Comparison of ENCODE assay signal across 9 mouse cellular contexts in the genomic region with DNA sequence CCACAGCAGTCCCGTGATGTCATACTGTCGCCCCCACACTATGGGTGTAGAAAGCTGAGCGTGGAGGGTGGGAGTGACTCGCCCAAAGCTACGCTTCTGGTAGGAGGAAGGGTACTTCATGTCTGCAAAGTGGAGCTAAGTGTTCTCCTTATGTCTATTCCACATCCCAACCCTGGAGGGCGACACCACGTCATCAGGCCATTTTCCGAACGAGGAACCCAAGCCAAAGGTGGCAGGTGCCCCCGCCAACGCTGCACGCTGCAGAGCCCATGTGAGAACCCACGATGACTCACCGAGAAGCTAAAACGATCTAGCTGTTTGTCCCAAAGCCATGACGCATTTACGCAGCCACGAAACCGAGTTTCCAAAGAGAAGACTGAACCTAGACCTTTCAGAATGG. TPM values are rescaled to one million over a fixed set of nuclear protein-coding genes. Genes with fewer than 3 reads are reported as not detected.
DNase-seq lines count a peak whose midpoint lies in the region; ATAC-seq and TF ChIP-seq lines count a peak whose summit lies in the region.
"Had no signal": no experiment of that assay in that cellular context is flagged by ENCODE, and none has a peak within 500 bp of the region (broad histone marks: within the 10 kb centered on the region; RNA-seq: fewer than 3 reads in every experiment).

No protein-coding gene starts in this region.

- H3K4me1 ChIP-seq in hindbrain, embryonic 14.5 days (replicated peaks; ENCODE audit: control insufficient read depth, insufficient read depth, low read length), result no peaks in the 10 kb centered on the region
- no peaks in the 10 kb centered on the region for H3K4me1 ChIP-seq in limb, embryonic 14.5 days (ENCODE audit: control insufficient read depth, insufficient read depth, low read length)

- H3K4me2 ChIP-seq in hindbrain, embryonic 14.5 days (replicated peaks), result peak overlapping the region; percentile 18; the same call in 1 of the 2 replicates
- peak overlapping the region; percentile 48 for H3K4me2 ChIP-seq in limb, embryonic 14.5 days (replicated peaks; ENCODE audit: low read depth, low read length, severe bottlenecking)

- TF ChIP-seq POLR2A in limb, embryonic 14.5 days (IDR thresholded peaks at IDR 0.05; ENCODE audit: borderline replicate concordance, extremely low read depth, insufficient read depth, insufficient read length), result no peak

- DNase-seq in adrenal gland, postnatal 25 days, result peak; percentile 34
- DNase-seq in adrenal gland, adult 8-10 months, result no peak
- peak; percentile 50 for DNase-seq in thymus, postnatal 0 days (ENCODE audit: low spot score)
- DNase-seq in thymus, adult 18-20 months, result no peak
- no peak for DNase-seq in hindbrain, embryonic 14.5 days (ENCODE audit: low spot score)
- DNase-seq in limb, embryonic 14.5 days (ENCODE audit: low spot score), result no peak
- DNase-seq in right cerebral cortex, postnatal 10 days (ENCODE audit: low spot score in 2 of 2), result peak; percentile 68 to 79
- no peak for DNase-seq in urinary bladder, adult 18-20 months (ENCODE audit: low spot score in 2 of 2)

- no peaks in the 10 kb centered on the region for H3K36me3 ChIP-seq in hindbrain, embryonic 14.5 days (replicated peaks; ENCODE audit: control insufficient read depth, insufficient read depth)
- H3K36me3 ChIP-seq in limb, embryonic 14.5 days (ENCODE audit: control insufficient read depth, insufficient read depth, low read length), result no peaks in the 10 kb centered on the region
- H3K36me3 ChIP-seq: G1E had no signal

- no peak for ATAC-seq in hindbrain, embryonic 14.5 days (ENCODE audit: low FRiP score)
- ATAC-seq in limb, embryonic 14.5 days (ENCODE audit: low FRiP score, low read depth), result no peak

- H3K27me3 ChIP-seq in hindbrain, embryonic 14.5 days (ENCODE audit: control insufficient read depth, insufficient read depth, low read length), result no peaks in the 10 kb centered on the region
- H3K27me3 ChIP-seq in limb, embryonic 14.5 days (ENCODE audit: control insufficient read depth, insufficient read depth, low read length), result no peaks in the 10 kb centered on the region

- 42% methylated on average over 19 of the region's 19 CpGs for WGBS in hindbrain, embryonic 14.5 days
- WGBS in limb, embryonic 14.5 days, result 37% methylated on average over 19 of the region's 19 CpGs

- H3K9ac ChIP-seq in hindbrain, embryonic 14.5 days, result no peak overlapping the region
- peak overlapping the region; percentile 13; the same call in 1 of the 2 replicates for H3K9ac ChIP-seq in limb, embryonic 14.5 days (ENCODE audit: low read depth, low read length, severe bottlenecking)

- H3K9me3 ChIP-seq in hindbrain, embryonic 14.5 days (ENCODE audit: control insufficient read depth, low read length), result no peaks in the 10 kb centered on the region
- H3K9me3 ChIP-seq in limb, embryonic 14.5 days (ENCODE audit: control insufficient read depth, low read length), result no peaks in the 10 kb centered on the region; the same call in 1 of the 2 replicates
- H3K9me3 ChIP-seq: G1E had no signal

- no peak overlapping the region for H3K27ac ChIP-seq in hindbrain, embryonic 14.5 days
- no peak overlapping the region for H3K27ac ChIP-seq in limb, embryonic 14.5 days (replicated peaks; ENCODE audit: low read depth, low read length)

- H3K4me3 ChIP-seq in hindbrain, embryonic 14.5 days (replicated peaks; ENCODE audit: low read length), result no peak overlapping the region
- peak overlapping the region; percentile 32 for H3K4me3 ChIP-seq in limb, embryonic 14.5 days (replicated peaks; ENCODE audit: low read length)

RNA-seq across cellular contexts. Expression of a gene that starts 16.7 kb away (rescaled TPM):
- not detected in 2 replicates for total RNA-seq in adrenal gland, postnatal 25 days (2021)
- total RNA-seq in adrenal gland, adult 8-10 months (2022), result not detected
- not detected in 2 replicates for polyA plus RNA-seq in thymus, postnatal 0 days (2015; fragmentation: Nextera tagmentation; extraction: Ambion mirVana)
- polyA plus RNA-seq in hindbrain, embryonic 14.5 days (2014; fragmentation: Nextera tagmentation; extraction: Ambion mirVana), result not detected in 2 replicates
- not detected in 2 replicates for polyA plus RNA-seq in limb, embryonic 14.5 days (2012; rRNA removed)
- not detected in 2 replicates for polyA plus RNA-seq in limb, embryonic 14.5 days (2014; fragmentation: Nextera tagmentation; extraction: Ambion mirVana)
- total RNA-seq: G1E had no signal
- polyA plus RNA-seq: G1E had no signal

RNA-seq across cellular contexts. Expression of a gene that starts 21.3 kb away (rescaled TPM):
- 0.30 and 0.76 TPM in 2 replicates for total RNA-seq in adrenal gland, postnatal 25 days (2021)
- 1 to 10 TPM in 1 of 4 experiments, under 1 TPM in 3; 0.29 to 2.1 (median 0.66) TPM for total RNA-seq in adrenal gland, adult 8-10 months (2022)
- 0.50 and 0.66 TPM in 2 replicates for polyA plus RNA-seq in thymus, postnatal 0 days (2015; fragmentation: Nextera tagmentation; extraction: Ambion mirVana)
- 0.17 TPM in 1 of 2 replicates, not detected in the other for polyA plus RNA-seq in hindbrain, embryonic 14.5 days (2014; fragmentation: Nextera tagmentation; extraction: Ambion mirVana)
- 0.92 and 0.95 TPM in 2 replicates for polyA plus RNA-seq in limb, embryonic 14.5 days (2012; rRNA removed)
- 0.30 and 0.48 TPM in 2 replicates for polyA plus RNA-seq in limb, embryonic 14.5 days (2014; fragmentation: Nextera tagmentation; extraction: Ambion mirVana)

RNA-seq across cellular contexts. Expression of a gene that starts 24.5 kb away (rescaled TPM):
- total RNA-seq in adrenal gland, postnatal 25 days (2021), result 38.2 and 42.0 TPM in 2 replicates
- 10 to 100 TPM; 36.9 to 40.2 (median 39.3) TPM for total RNA-seq in adrenal gland, adult 8-10 months (2022)
- polyA plus RNA-seq in thymus, postnatal 0 days (2015; fragmentation: Nextera tagmentation; extraction: Ambion mirVana), result 19.8 and 21.8 TPM in 2 replicates
- polyA plus RNA-seq in hindbrain, embryonic 14.5 days (2014; fragmentation: Nextera tagmentation; extraction: Ambion mirVana), result 16.7 and 20.0 TPM in 2 replicates
- polyA plus RNA-seq in limb, embryonic 14.5 days (2012; rRNA removed), result 36.9 and 48.5 TPM in 2 replicates
- polyA plus RNA-seq in limb, embryonic 14.5 days (2014; fragmentation: Nextera tagmentation; extraction: Ambion mirVana), result 27.5 and 29.2 TPM in 2 replicates

RNA-seq across cellular contexts. Expression of a gene that starts 27.1 kb away (rescaled TPM):
- total RNA-seq in adrenal gland, postnatal 25 days (2021), result 964 and 1,249 TPM in 2 replicates
- 1,000 to 10,000 TPM; 1,011 to 1,224 (median 1,104) TPM for total RNA-seq in adrenal gland, adult 8-10 months (2022)
- 1,315 and 1,426 TPM in 2 replicates for polyA plus RNA-seq in thymus, postnatal 0 days (2015; fragmentation: Nextera tagmentation; extraction: Ambion mirVana)
- polyA plus RNA-seq in hindbrain, embryonic 14.5 days (2014; fragmentation: Nextera tagmentation; extraction: Ambion mirVana), result 578 and 674 TPM in 2 replicates
- 1,056 and 1,196 TPM in 2 replicates for polyA plus RNA-seq in limb, embryonic 14.5 days (2012; rRNA removed)
- 1,210 and 1,246 TPM in 2 replicates for polyA plus RNA-seq in limb, embryonic 14.5 days (2014; fragmentation: Nextera tagmentation; extraction: Ambion mirVana)

RNA-seq across cellular contexts. Expression of a gene that starts 37.5 kb away (rescaled TPM):
- total RNA-seq in adrenal gland, postnatal 25 days (2021), result 282 and 444 TPM in 2 replicates
- total RNA-seq in adrenal gland, adult 8-10 months (2022), result 100 to 1,000 TPM; 254 to 411 (median 333) TPM
- polyA plus RNA-seq in thymus, postnatal 0 days (2015; fragmentation: Nextera tagmentation; extraction: Ambion mirVana), result 10.6 and 13.4 TPM in 2 replicates
- polyA plus RNA-seq in hindbrain, embryonic 14.5 days (2014; fragmentation: Nextera tagmentation; extraction: Ambion mirVana), result 3.5 and 3.9 TPM in 2 replicates
- polyA plus RNA-seq in limb, embryonic 14.5 days (2012; rRNA removed), result 15.1 and 16.8 TPM in 2 replicates
- polyA plus RNA-seq in limb, embryonic 14.5 days (2014; fragmentation: Nextera tagmentation; extraction: Ambion mirVana), result 7.0 and 8.9 TPM in 2 replicates

Comparison
In these comparisons a context has a peak if more than half of its experiments do, and no peak if none do; other contexts are left out.
1. DNase-seq: peak in adrenal gland, postnatal 25 days (single experiment), thymus, postnatal 0 days (single experiment) and right cerebral cortex, postnatal 10 days (2 of 2); none in adrenal gland, adult 8-10 months (single experiment), thymus, adult 18-20 months (0 of 2), hindbrain, embryonic 14.5 days (single experiment), limb, embryonic 14.5 days (single experiment) and urinary bladder, adult 18-20 months (0 of 2).